Mouse (Mus musculus) midbrain, embryonic 13.5 days (tissue): ENCODE data around the gene Smo. TPM values are rescaled to one million over a fixed set of nuclear protein-coding genes. Genes with fewer than 3 reads are reported as not detected.

Source experiments
- ATAC-seq: fragments of 200-750 bp; cut with Nextera tagmentation; 2 replicates; pipeline ENCODE4 v1.8.0; 2017; ENCODE audit warnings: mild to moderate bottlenecking, moderate TSS enrichment, moderate library complexity
- H3K27ac ChIP-seq: fragments of 300-500 bp; sonication (generic); 2 replicates; pipeline ENCODE4 v1.5.1; 2015; ENCODE audit warnings: inconsistent platforms, mild to moderate bottlenecking, moderate library complexity
- H3K27me3 ChIP-seq: fragments of 300-500 bp; sonication (generic); 2 replicates; pipeline ENCODE4 v1.6.1; 2015; ENCODE audit warnings: mild to moderate bottlenecking, inconsistent platforms
- H3K36me3 ChIP-seq: fragments of 300-500 bp; sonication (generic); 2 replicates; pipeline ENCODE4 v1.6.1; 2015; ENCODE audit warnings: mild to moderate bottlenecking, inconsistent platforms
- H3K4me1 ChIP-seq: fragments of 300-500 bp; sonication (generic); replicated peaks from 2 replicates; pipeline ENCODE4 v1.6.1; 2015; ENCODE audit warnings: inconsistent platforms
- H3K4me2 ChIP-seq: fragments of 300-500 bp; sonication (generic); replicated peaks from 2 replicates; pipeline ENCODE4 v1.6.1; 2015; ENCODE audit warnings: moderate library complexity, mild to moderate bottlenecking, inconsistent platforms
- H3K4me3 ChIP-seq: fragments of 300-500 bp; sonication (generic); replicated peaks from 2 replicates; pipeline ENCODE4 v1.5.1; 2015; ENCODE audit warnings: mild to moderate bottlenecking, inconsistent platforms
- H3K9ac ChIP-seq: fragments of 300-500 bp; sonication (generic); replicated peaks from 2 replicates; pipeline ENCODE4 v1.6.1; 2015; ENCODE audit warnings: mild to moderate bottlenecking, inconsistent platforms
- H3K9me3 ChIP-seq: fragments of 300-500 bp; sonication (generic); 2 replicates; pipeline ENCODE4 v1.6.1; 2016; ENCODE audit warnings: mild to moderate bottlenecking, inconsistent platforms
- WGBS: fragments of 180-500 bp; shearing (Covaris S2); methylation state at CpG from one replicate; pipeline ENCODE4 v1.1.7; 2015; 5-methylcytosine and 5-hydroxymethylcytosine counted together
- polyA plus RNA-seq: library from polyadenylated mRNA; unstranded; fragments of >200 nt; fragmentation: Nextera tagmentation; extraction: Ambion mirVana; gene quantifications from 2 replicates; pipeline ENCODE4 v1.2.1, GENCODE M21; 2015

Gene Smo
- polyA plus RNA-seq, 1 experiment from 2014 or later, result 19.2 TPM

GRCm38 (mm10) chr6:29783960-29784359 is 48.7 kb downstream of the Smo start:
- no peak overlapping the region for H3K4me3 ChIP-seq

DNA sequence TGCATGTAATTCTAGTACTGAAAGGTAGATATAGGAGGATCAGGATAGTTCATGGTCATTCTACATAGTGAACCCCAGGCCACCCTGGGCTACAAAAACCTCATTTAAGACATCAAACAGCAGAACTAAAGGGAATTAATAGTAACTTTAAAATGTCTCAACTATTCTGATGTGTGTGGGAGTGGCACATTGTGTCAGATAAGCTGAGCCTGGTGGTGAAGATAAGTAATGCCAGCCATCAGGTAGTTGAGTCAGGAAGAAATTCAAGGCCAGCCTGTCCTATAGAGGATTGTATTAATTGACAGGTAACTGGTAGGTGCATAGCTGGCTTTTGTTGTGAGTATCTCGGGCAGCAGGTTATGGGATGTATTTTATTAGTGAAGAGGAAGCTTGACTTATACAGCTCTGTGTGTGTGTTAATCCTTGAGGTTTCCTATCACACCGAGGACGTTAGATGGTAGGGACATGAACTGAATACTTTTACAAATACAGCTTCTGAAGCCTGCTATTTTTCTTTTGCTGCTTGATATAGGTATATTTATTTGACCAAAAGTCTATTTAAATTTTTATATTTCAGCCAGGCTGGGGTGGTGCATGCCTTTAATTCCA is 49.2 kb downstream of the Smo start:
- Histone ChIP-seq H3K4me1 (0 out of 2 replicates have a peak, but pooled peaks cover 4% of the 10 kb centered on the region), H3K4me2 (no peak overlapping the region), H3K27ac (no peak overlapping the region), H3K9me3 (no peaks in the 10 kb centered on the region), H3K36me3 (no peaks in the 10 kb centered on the region), H3K4me3 (no peak overlapping the region), H3K9ac (no peak overlapping the region), H3K27me3 (no peaks in the 10 kb centered on the region)
- WGBS, result 88% methylated on average over 3 of the region's 3 CpGs
- no peak for ATAC-seq

More at GRCm38 (mm10) chr6:29783960-29784359, 48.7 kb downstream of the Smo start:
- no peaks in the 10 kb centered on the region for H3K36me3 ChIP-seq
- H3K9ac ChIP-seq, result no peak overlapping the region
- 92% methylated on average over 6 of the region's 6 CpGs for WGBS
- no peak for ATAC-seq
- 0 out of 2 replicates have a peak, but pooled peaks cover 4% of the 10 kb centered on the region for H3K4me1 ChIP-seq
- H3K27me3 ChIP-seq, result no peaks in the 10 kb centered on the region
- H3K27ac ChIP-seq, result no peak overlapping the region
- no peak overlapping the region for H3K4me2 ChIP-seq
- no peaks in the 10 kb centered on the region for H3K9me3 ChIP-seq

GRCm38 (mm10) chr6:29785759-29786158 is 50.5 kb downstream of the Smo start:
- 91% methylated on average over 5 of the region's 5 CpGs for WGBS
- Histone ChIP-seq H3K4me3 (no peak overlapping the region), H3K9me3 (no peaks in the 10 kb centered on the region), H3K4me1 (0 out of 2 replicates have a peak, but pooled peaks cover 4% of the 10 kb centered on the region), H3K9ac (no peak overlapping the region), H3K27ac (no peak overlapping the region), H3K36me3 (no peaks in the 10 kb centered on the region), H3K27me3 (no peaks in the 10 kb centered on the region), H3K4me2 (no peak overlapping the region)
- ATAC-seq, result no peak

DNA sequence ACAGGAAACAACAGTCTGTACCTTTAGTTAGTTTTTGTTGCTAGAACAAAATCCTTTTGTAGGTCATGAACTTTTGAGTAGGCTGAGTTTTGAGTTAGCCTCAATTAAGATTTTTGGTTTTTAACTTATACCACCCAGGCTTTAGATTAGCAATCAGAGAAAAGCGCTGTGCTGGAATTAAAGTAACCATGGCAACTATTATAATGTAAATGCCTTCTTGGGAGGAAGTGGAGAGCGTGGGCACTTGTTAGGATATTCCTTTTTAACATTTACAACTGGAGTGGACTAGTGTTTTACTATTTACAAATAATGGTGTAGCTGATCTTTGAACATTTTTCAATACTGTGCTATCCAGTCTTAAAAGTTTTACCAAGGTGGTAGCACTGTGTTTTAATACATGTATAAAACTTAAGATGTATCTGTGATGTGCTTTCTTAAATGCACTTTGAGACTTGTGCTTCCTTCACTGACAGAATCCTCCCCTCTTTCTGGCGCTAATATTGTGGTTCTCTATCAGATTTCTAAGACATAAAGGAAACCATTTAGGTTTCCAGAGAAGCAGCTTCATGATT is 53.6 kb downstream of the Smo start:
- H3K36me3 ChIP-seq, result no peaks in the 10 kb centered on the region
- no peak for ATAC-seq

DNA sequence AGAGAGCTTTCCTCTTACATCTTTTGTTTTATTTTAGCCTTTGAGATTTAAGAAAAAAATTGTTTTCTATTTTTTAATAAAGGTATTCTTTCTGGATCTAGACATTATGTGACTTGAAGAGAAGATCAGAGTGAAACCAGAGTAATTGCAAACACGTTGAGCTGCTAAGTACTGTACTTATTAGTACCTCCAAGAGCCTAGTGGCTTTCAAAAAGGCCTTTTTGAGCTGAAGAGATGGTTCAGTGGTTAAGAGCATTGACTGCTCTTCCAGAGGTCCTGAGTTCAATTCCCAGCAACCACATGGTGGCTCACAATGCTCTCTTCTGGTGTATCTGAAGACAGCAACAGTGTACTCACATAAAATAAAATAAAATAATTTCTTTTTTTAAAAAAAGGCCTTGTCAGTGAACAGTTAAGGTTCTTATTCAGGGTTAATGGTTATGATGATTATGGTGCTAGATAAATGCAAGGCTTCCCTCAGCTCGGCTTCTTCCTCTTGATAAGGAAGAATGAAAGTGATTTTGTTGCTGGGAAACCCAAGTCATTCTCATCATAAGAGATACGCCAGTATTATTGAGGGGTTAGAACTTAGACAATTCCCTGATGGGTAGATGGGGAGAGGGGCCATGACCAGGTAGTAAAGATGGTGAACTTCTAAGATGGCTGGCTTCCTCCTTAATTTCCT is 54.9 kb downstream of the Smo start:
- Histone ChIP-seq H3K4me3 (no peak overlapping the region), H3K27ac (no peak overlapping the region), H3K9ac (no peak overlapping the region), H3K4me1 (0 out of 2 replicates have a peak, but pooled peaks cover 4% of the 10 kb centered on the region), H3K9me3 (no peaks in the 10 kb centered on the region), H3K27me3 (no peaks in the 10 kb centered on the region), H3K36me3 (no peaks in the 10 kb centered on the region), H3K4me2 (no peak overlapping the region)
- WGBS, result 85% methylated on average over 3 of the region's 3 CpGs
- ATAC-seq, result no peak

More for the DNA sequence above, 53.6 kb downstream of the Smo start:
- H3K4me1 ChIP-seq, result 0 out of 2 replicates have a peak, but pooled peaks cover 4% of the 10 kb centered on the region
- no peak overlapping the region for H3K9ac ChIP-seq
- H3K27me3 ChIP-seq, result no peaks in the 10 kb centered on the region
- H3K9me3 ChIP-seq, result no peaks in the 10 kb centered on the region
- no peak overlapping the region for H3K4me2 ChIP-seq
- WGBS, result 6% methylated on average over 3 of the region's 3 CpGs
- H3K4me3 ChIP-seq, result no peak overlapping the region
- no peak overlapping the region for H3K27ac ChIP-seq

- ATAC-seq, result no peak
- Histone ChIP-seq H3K4me2 (no peak overlapping the region), H3K9me3 (no peaks in the 10 kb centered on the region), H3K27ac (no peak overlapping the region), H3K36me3 (no peaks in the 10 kb centered on the region), H3K4me3 (no peak overlapping the region), H3K27me3 (no peaks in the 10 kb centered on the region), H3K4me1 (0 out of 2 replicates have a peak, but pooled peaks cover 4% of the 10 kb centered on the region), H3K9ac (no peak overlapping the region)
- 67% methylated on average over 1 of the region's 1 CpGs for WGBS
Observed at GRCm38 (mm10) chr6:29793520-29793919, 58.2 kb downstream of the Smo start.

- WGBS, result 89% methylated on average over 6 of the region's 6 CpGs
- Histone ChIP-seq H3K4me3 (no peak overlapping the region), H3K4me2 (no peak overlapping the region), H3K36me3 (no peaks in the 10 kb centered on the region), H3K27ac (no peak overlapping the region), H3K9me3 (no peaks in the 10 kb centered on the region), H3K4me1 (no peaks in the 10 kb centered on the region), H3K27me3 (no peaks in the 10 kb centered on the region), H3K9ac (no peak overlapping the region)
- ATAC-seq, result no peak
Observed at GRCm38 (mm10) chr6:29794582-29794981, 59.3 kb downstream of the Smo start.

- 91% methylated on average over 1 of the region's 1 CpGs for whole genome bisulfite sequencing
- H3K27me3 ChIP-seq, result no peaks in the 10 kb centered on the region
- no peak for ATAC-seq
Observed at GRCm38 (mm10) chr6:29802979-29803378, 67.7 kb downstream of the Smo start.

GRCm38 (mm10) chr6:29804006-29804405 is 68.7 kb downstream of the Smo start:
- H3K27me3 ChIP-seq, result no peaks in the 10 kb centered on the region
- no peaks in the 10 kb centered on the region for H3K4me1 ChIP-seq
- no peak for ATAC-seq
- no peak overlapping the region for H3K9ac ChIP-seq
- no peaks in the 10 kb centered on the region for H3K9me3 ChIP-seq
- H3K4me2 ChIP-seq, result no peak overlapping the region
- 49% methylated on average over 3 of the region's 3 CpGs for WGBS
- no peaks in the 10 kb centered on the region for H3K36me3 ChIP-seq
- no peak overlapping the region for H3K4me3 ChIP-seq
- no peak overlapping the region for H3K27ac ChIP-seq

More at GRCm38 (mm10) chr6:29802979-29803378, 67.7 kb downstream of the Smo start:
- no peak overlapping the region for H3K9ac ChIP-seq
- no peaks in the 10 kb centered on the region for H3K36me3 ChIP-seq
- H3K27ac ChIP-seq, result no peak overlapping the region
- no peaks in the 10 kb centered on the region for H3K9me3 ChIP-seq
- H3K4me2 ChIP-seq, result no peak overlapping the region
- no peak overlapping the region for H3K4me3 ChIP-seq
- no peaks in the 10 kb centered on the region for H3K4me1 ChIP-seq

- Histone ChIP-seq H3K4me1 (no peaks in the 10 kb centered on the region), H3K4me3 (no peak overlapping the region), H3K9me3 (no peaks in the 10 kb centered on the region), H3K36me3 (no peaks in the 10 kb centered on the region), H3K27me3 (no peaks in the 10 kb centered on the region), H3K9ac (no peak overlapping the region), H3K27ac (no peak overlapping the region), H3K4me2 (no peak overlapping the region)
- no peak for ATAC-seq
- 78% methylated on average over 2 of the region's 2 CpGs for WGBS
Observed at GRCm38 (mm10) chr6:29805381-29805780, 70.1 kb downstream of the Smo start.
